Mouse (Mus musculus): ENCODE results near the gene Csrnp2. TPM values are rescaled to one million over a fixed set of nuclear protein-coding genes. Genes with fewer than 3 reads are reported as not detected.

The Csrnp2 gene
- polyA plus RNA-seq (2015; fragmentation: Nextera tagmentation; extraction: Ambion mirVana) = 27.6 and 28.0 TPM in 2 replicates

DNA sequence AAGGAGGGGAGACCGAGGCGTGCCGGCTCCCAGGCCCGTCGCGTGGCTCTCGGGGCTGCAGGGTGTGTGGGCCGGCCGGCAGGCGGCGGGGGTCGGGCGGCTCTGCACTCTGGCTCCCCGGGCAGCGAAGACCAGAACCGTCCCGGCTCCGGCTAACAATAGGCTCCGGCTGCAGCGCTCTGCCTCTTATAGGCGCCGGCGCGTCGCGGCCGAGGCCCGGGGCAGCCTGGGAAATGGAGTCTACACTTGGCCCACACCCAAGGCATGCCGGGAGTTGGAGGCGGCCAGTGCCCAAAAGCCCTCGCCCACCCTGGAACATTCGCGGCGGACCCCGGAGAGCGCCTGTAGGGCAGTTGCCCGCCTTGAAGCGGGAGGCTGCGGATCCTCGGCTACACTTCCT lies at the start of gene Csrnp2:
TSS of gene Csrnp2 (minus strand) at position 387 of the 400 bp plus-strand sequence.

DNA sequence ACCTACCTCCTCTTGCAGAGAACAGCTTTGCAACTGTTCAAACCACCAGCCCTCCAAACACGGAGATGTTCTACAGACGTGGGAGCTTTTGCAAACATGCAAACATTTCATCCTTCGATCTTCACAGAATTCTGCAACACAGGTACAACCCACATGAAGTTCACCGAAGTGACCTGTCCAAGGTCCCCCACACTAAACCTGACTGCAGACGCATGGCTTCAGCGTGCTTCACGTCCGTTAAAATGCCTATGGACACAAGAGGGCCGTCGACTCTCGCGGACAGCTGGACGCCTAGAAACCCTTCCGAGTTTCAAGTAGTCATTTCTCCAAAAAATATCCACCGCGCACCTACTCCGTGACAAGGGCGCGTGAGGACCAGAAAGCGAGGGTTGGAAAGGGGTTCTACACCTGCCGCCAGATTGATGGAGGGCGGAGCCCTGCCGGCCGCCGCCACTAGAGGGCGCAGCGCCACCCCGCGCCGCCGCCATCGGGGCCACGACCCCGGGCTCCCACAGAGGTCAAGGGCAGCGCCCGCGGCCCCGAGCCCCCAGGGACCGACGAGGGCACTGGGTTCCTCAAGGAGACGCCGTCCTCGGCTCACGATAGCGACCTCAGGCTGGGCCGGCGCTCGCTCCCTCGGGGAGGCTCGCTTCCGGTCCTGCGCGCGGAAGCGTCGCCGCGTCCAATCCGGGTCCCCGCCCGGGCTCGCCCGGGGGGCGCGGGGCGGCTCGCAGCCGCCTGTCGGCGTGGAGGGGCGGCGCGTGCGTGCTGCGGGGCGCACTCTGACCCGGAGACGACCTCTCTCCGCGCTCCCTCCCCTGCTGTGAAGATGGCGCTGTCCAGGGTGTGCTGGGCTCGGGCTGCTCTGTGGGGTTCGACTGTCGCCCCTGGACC lies 26.7 kb downstream of the Csrnp2 start, which contains the start of gene Letmd1:
TSS of gene Letmd1 (plus strand) at position 729 of the 894 bp plus-strand sequence.

Other genes with a start within 250 kb of the Csrnp2 start
- gene Tmprss12, start 214.7 kb downstream of the Csrnp2 start, polyA plus RNA-seq (2015; fragmentation: Nextera tagmentation; extraction: Ambion mirVana) = not detected in 2 replicates
- gene Mettl7a1, start 191.3 kb downstream of the Csrnp2 start, polyA plus RNA-seq (2015; fragmentation: Nextera tagmentation; extraction: Ambion mirVana) = 3.7 and 3.8 TPM in 2 replicates
- gene Mettl7a3, start 160.6 kb downstream of the Csrnp2 start, polyA plus RNA-seq (2015; fragmentation: Nextera tagmentation; extraction: Ambion mirVana) = 0.36 and 0.66 TPM in 2 replicates
- gene Methig1, start 142.3 kb downstream of the Csrnp2 start, polyA plus RNA-seq (2015; fragmentation: Nextera tagmentation; extraction: Ambion mirVana) = 0.15 and 0.18 TPM in 2 replicates
- not detected in 2 replicates for gene Mettl7a2, start 142.3 kb downstream of the Csrnp2 start, polyA plus RNA-seq (2015; fragmentation: Nextera tagmentation; extraction: Ambion mirVana)
- 0.52 TPM in 1 of 2 replicates, not detected in the other for gene Higd1c, start 130.9 kb downstream of the Csrnp2 start, polyA plus RNA-seq (2015; fragmentation: Nextera tagmentation; extraction: Ambion mirVana)
- gene Gm5475, start 73.3 kb downstream of the Csrnp2 start, polyA plus RNA-seq (2015; fragmentation: Nextera tagmentation; extraction: Ambion mirVana) = 0.18 and 0.22 TPM in 2 replicates
- 17.0 and 17.7 TPM in 2 replicates for gene Slc11a2, start 70.4 kb downstream of the Csrnp2 start, polyA plus RNA-seq (2015; fragmentation: Nextera tagmentation; extraction: Ambion mirVana)
- 49.2 and 51.9 TPM in 2 replicates for gene Letmd1, start 26.5 kb downstream of the Csrnp2 start, polyA plus RNA-seq (2015; fragmentation: Nextera tagmentation; extraction: Ambion mirVana)
- 27.6 and 30.8 TPM in 2 replicates for gene Tfcp2, start 56.5 kb upstream of the Csrnp2 start, polyA plus RNA-seq (2015; fragmentation: Nextera tagmentation; extraction: Ambion mirVana)
- gene Pou6f1, start 104.5 kb upstream of the Csrnp2 start, polyA plus RNA-seq (2015; fragmentation: Nextera tagmentation; extraction: Ambion mirVana) = 32.2 and 33.4 TPM in 2 replicates
- gene Dazap2, start 119.9 kb upstream of the Csrnp2 start, polyA plus RNA-seq (2015; fragmentation: Nextera tagmentation; extraction: Ambion mirVana) = 149 and 155 TPM in 2 replicates
- 4.0 and 5.0 TPM in 2 replicates for gene Smagp, start 141.5 kb upstream of the Csrnp2 start, polyA plus RNA-seq (2015; fragmentation: Nextera tagmentation; extraction: Ambion mirVana)
- 2.3 and 2.4 TPM in 2 replicates for gene Bin2, start 174.1 kb upstream of the Csrnp2 start, polyA plus RNA-seq (2015; fragmentation: Nextera tagmentation; extraction: Ambion mirVana)
- 3.2 and 3.4 TPM in 2 replicates for gene Cela1, start 192.4 kb upstream of the Csrnp2 start, polyA plus RNA-seq (2015; fragmentation: Nextera tagmentation; extraction: Ambion mirVana)
- gene Galnt6, start 233.9 kb upstream of the Csrnp2 start, polyA plus RNA-seq (2015; fragmentation: Nextera tagmentation; extraction: Ambion mirVana) = 0.89 and 1.4 TPM in 2 replicates